Mouse (Mus musculus) left cerebral cortex, adult 2 months (tissue): Measurements from ENCODE around the gene Esyt2. TPM values are rescaled to one million over a fixed set of nuclear protein-coding genes. Genes with fewer than 3 reads are reported as not detected.
"Not testable (repeated sequence)": the region's sequence is repeated elsewhere in the genome, so short reads cannot be mapped to it uniquely, and the experiment has no call there.

Experiments used
- DNase-seq, 2 experiments: peaks; one replicate each; pipeline ENCODE4 v3.0.0; 2021 to 2022; ENCODE audit warnings: low spot score in 2 of 2, mixed read lengths in 1 of 2; ENCODE audit errors: extremely low spot score in 1 of 2
- H3K27ac ChIP-seq: fragments of 200-600 bp; 2 replicates; pipeline ENCODE4 v1.8.1; 2022
- H3K4me3 ChIP-seq: fragments of 200-600 bp; 2 replicates; pipeline ENCODE4 v1.8.1; 2022
- CTCF ChIP-seq: fragments of 200-600 bp; IDR thresholded peaks from 2 replicates; pipeline ENCODE4 v1.8.1; 2022; ENCODE audit warnings: antibody characterized with exemption, mild to moderate bottlenecking, moderate library complexity
- intact Hi-C: fragments of 180-260 bp; cut with DNase I; formaldehyde crosslinking; loops from one replicate; pipeline ENCODE4 v1.15.1; 2025
- total RNA-seq, 2 experiments: library from RNA; stranded (reverse); gene quantifications; 2 replicates each; pipeline ENCODE4 v1.2.3; 2021

Gene Esyt2
- total RNA-seq, 2 experiments from 2014 or later: 55.3 to 58.3 TPM

- intact Hi-C loops: no loop called here
- no peak for DNase-seq
- Histone ChIP-seq H3K4me3 (no peak overlapping the region), H3K27ac (no peak overlapping the region)
- TF ChIP-seq CTCF: no peak
Observed at GRCm38 (mm10) chr12:116264756-116265155, 16.2 kb upstream of the Esyt2 start.

- intact Hi-C loops: no loop called here
- no peak overlapping the region for H3K27ac ChIP-seq
- no peak overlapping the region for H3K4me3 ChIP-seq
- DNase-seq: no peak
- TF ChIP-seq CTCF: no peak
Observed at GRCm38 (mm10) chr12:116265275-116265674, 15.7 kb upstream of the Esyt2 start.

- intact Hi-C loops: no loop called here
- no peak for TF ChIP-seq CTCF
- Histone ChIP-seq H3K27ac (no peak overlapping the region), H3K4me3 (no peak overlapping the region)
- no peak for DNase-seq
Observed at GRCm38 (mm10) chr12:116269450-116269849, 11.5 kb upstream of the Esyt2 start.

DNA sequence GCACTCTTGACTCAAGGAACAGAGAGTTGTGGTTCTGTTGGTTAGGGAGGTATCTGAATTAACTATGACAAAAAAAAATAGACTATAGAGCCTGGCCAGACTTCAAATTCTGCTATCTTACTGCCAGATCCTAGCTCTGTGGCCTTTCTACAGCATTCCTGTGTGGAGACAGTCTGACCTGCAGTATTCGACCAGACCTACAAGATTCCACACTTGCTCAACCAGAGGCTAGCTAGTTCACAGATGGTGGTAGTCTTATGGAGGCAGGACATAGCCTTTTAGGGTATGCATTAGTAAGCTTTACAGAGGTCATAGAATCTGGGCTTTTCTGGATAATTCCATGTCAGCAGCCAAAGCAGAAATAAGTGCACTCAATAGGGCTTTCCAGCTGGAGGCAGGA is 10.5 kb upstream of the Esyt2 start:
- no peak overlapping the region for H3K27ac ChIP-seq
- no peak overlapping the region for H3K4me3 ChIP-seq
- no peak for DNase-seq
- no peak for TF ChIP-seq CTCF
- intact Hi-C loops: no loop called here

GRCm38 (mm10) chr12:116271071-116271470 is 9.9 kb upstream of the Esyt2 start:
- intact Hi-C loops: no loop called here
- no peak for TF ChIP-seq CTCF
- Histone ChIP-seq H3K4me3 (no peak overlapping the region), H3K27ac (no peak overlapping the region)
- no peak for DNase-seq

- H3K4me3 ChIP-seq: no peak overlapping the region
- intact Hi-C loops: no loop called here
- no peak for DNase-seq
- H3K27ac ChIP-seq: no peak overlapping the region
- no peak for TF ChIP-seq CTCF
Observed at GRCm38 (mm10) chr12:116273733-116274132, 7.3 kb upstream of the Esyt2 start.

DNA sequence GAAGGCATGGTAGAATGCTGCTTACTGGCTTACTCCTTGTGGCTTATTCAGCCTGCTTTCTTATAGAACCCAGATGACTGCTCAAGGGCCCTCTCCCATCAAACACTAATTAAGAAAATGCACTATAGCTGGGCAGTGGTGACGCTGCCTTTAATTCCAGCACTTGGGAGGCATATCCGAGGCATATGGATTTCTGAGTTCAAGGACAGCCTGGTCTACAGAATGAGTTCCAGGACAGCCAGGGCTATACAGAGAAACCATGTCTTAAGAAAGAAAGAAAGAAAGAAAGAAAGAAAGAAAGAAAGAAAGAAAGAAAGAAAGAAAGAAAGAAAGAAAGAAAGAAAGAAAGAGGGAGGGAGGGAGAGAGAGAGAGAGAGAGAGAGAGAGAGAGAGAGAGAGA is 5.9 kb upstream of the Esyt2 start, which contains the start of gene Gm11027:
TSS of gene Gm11027 (plus strand) at position 301 of the 400 bp plus-strand sequence.
- DNase-seq, H3K27ac ChIP-seq, H3K4me3 ChIP-seq, intact Hi-C loops: not testable (repeated sequence)

GRCm38 (mm10) chr12:116275631-116276030 is 5.4 kb upstream of the Esyt2 start:
- Histone ChIP-seq H3K4me3 (no peak overlapping the region), H3K27ac (no peak overlapping the region)
- no peak for DNase-seq
- no peak for TF ChIP-seq CTCF
- intact Hi-C loops: no loop called here

- no peak overlapping the region for H3K27ac ChIP-seq
- H3K4me3 ChIP-seq: no peak overlapping the region
- TF ChIP-seq CTCF: no peak
- DNase-seq: no peak
- intact Hi-C loops: no loop called here
Observed at GRCm38 (mm10) chr12:116276961-116277360, 4.0 kb upstream of the Esyt2 start.

- no peak for TF ChIP-seq CTCF
- intact Hi-C loops: no loop called here
- H3K4me3 ChIP-seq: no peak overlapping the region
- no peak overlapping the region for H3K27ac ChIP-seq
- no peak for DNase-seq
Observed at GRCm38 (mm10) chr12:116278541-116278940, 2.5 kb upstream of the Esyt2 start.

GRCm38 (mm10) chr12:116279181-116279580 is 1.8 kb upstream of the Esyt2 start:
- intact Hi-C loops: no loop called here
- Histone ChIP-seq H3K4me3 (no peak overlapping the region), H3K27ac (no peak overlapping the region)
- DNase-seq: no peak
- no peak for TF ChIP-seq CTCF

- TF ChIP-seq CTCF: peak; percentile 1; the same call in 1 of the 2 replicates
- intact Hi-C loops: loop anchor here (2.0 to 5.0 kb wide), 4 partner anchors 17 to 342 kb away; partner anchors contain the start of genes Ptprn2 and Wdr60
Observed at GRCm38 (mm10) chr12:116280149-116280652, 795 bp upstream of the Esyt2 start.

More at GRCm38 (mm10) chr12:116280149-116280652, 795 bp upstream of the Esyt2 start:
- H3K27ac ChIP-seq: peak overlapping the region; percentile 91
- DNase-seq: no peak
- peak overlapping the region; percentile 86 for H3K4me3 ChIP-seq
